Mouse (Mus musculus): ENCODE measurements at regions not wholly inside any gene's neighbourhood (a gene's known extent, or its start where the extent isn't known, plus 50 kb on each side); places are given as distances from the start of the nearest gene placed in this dataset.

- TF ChIP-seq CTCF (IDR thresholded peaks at IDR 0.05; ENCODE audit: low read depth) (no peak), EP300 (IDR thresholded peaks at IDR 0.05; ENCODE audit: low read depth) (no peak)
These were observed 421.4 kb downstream of the Dad1 start for GRCm38 (mm10) chr14:53832553-53832952.

Measured in heart, postnatal 0 days (tissue).